Mouse (Mus musculus) Muller cell, postnatal 12 days (primary cell): ENCODE data around the gene Slc35f2.

Experiments
- DNase-seq: peaks from one replicate; pipeline ENCODE4 v3.0.0-alpha.2; 2015; ENCODE audit errors: inconsistent ontology term

Slc35f2 gene

GRCm38 (mm10) chr9:53829081-53829865 is 57.9 kb downstream of the Slc35f2 start:
- DNase-seq: peak; percentile 51

- no peak for DNase-seq
Observed at GRCm38 (mm10) chr9:53829866-53830209, 58.5 kb downstream of the Slc35f2 start.

- no peak for DNase-seq
Observed at GRCm38 (mm10) chr9:53835039-53835438, 63.7 kb downstream of the Slc35f2 start.

- no peak for DNase-seq
Observed at GRCm38 (mm10) chr9:53835976-53836375, 64.6 kb downstream of the Slc35f2 start.

- DNase-seq: no peak
Observed at GRCm38 (mm10) chr9:53838816-53839215, 67.5 kb downstream of the Slc35f2 start.

GRCm38 (mm10) chr9:53848548-53848947 is 77.2 kb downstream of the Slc35f2 start:
- DNase-seq: no peak

- DNase-seq: no peak
Observed at GRCm38 (mm10) chr9:53849864-53850263, 78.5 kb downstream of the Slc35f2 start, which contains the start of gene Sln. Sln (plus strand) TSS chr9:53850164.

GRCm38 (mm10) chr9:53852158-53852557 is 80.8 kb downstream of the Slc35f2 start:
- DNase-seq: no peak

GRCm38 (mm10) chr9:53853672-53854071 is 82.3 kb downstream of the Slc35f2 start:
- DNase-seq: no peak

- peak; percentile 38 for DNase-seq
Observed at GRCm38 (mm10) chr9:53854525-53854924, 83.2 kb downstream of the Slc35f2 start.

GRCm38 (mm10) chr9:53857864-53858263 is 86.5 kb downstream of the Slc35f2 start:
- no peak for DNase-seq
